26 mouse cellular contexts compared by ENCODE assay signal in the genomic region with DNA sequence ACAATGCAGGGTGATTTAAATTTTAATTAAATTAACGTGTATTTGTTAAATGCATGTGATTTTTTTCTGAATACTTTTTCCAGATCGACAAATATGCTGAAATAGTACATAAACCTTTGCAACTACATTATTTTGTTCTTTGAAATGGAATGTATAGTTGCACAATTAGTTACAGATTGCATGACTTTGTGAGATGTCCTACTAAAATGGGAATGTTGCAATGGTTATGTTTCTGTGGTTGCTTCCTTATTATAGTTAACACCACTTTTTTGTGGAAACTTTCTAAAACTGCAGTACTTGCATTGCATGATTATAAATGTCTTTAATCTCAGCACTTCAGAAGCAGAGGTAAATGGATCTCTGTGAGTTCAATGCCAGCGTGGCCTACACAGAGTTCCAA.
"Had no signal": no experiment of that assay in that cellular context is flagged by ENCODE, and none has a peak within 500 bp of the region (broad histone marks: within the 10 kb centered on the region; RNA-seq: fewer than 3 reads in every experiment).

No protein-coding gene starts in this region.

- DNase-seq: forebrain, postnatal 0 days; gastrocnemius, postnatal 14 days; gastrocnemius, postnatal 36 days; heart, adult 2 months; heart, postnatal 14 days; heart, postnatal 4 days; kidney, adult 11 months; kidney, adult 8-10 months; kidney, postnatal 10 days; kidney, postnatal 25 days; kidney, postnatal 4 days; liver had no signal

- H3K4me1 ChIP-seq: heart, embryonic 15.5 days; hindbrain, embryonic 10.5 days; hindbrain, embryonic 12.5 days; limb, embryonic 10.5 days; limb, embryonic 12.5 days had no signal

- H3K4me3 ChIP-seq: heart, adult 2 months; heart, embryonic 13.5 days; heart, embryonic 15.5 days; hindbrain, embryonic 10.5 days; hindbrain, embryonic 12.5 days; layer of hippocampus, adult 2 months; left cerebral cortex, adult 2 months; limb, embryonic 10.5 days; limb, embryonic 12.5 days had no signal

- H3K4me2 ChIP-seq: heart, embryonic 11.5 days; heart, embryonic 13.5 days; heart, embryonic 15.5 days; hindbrain, embryonic 12.5 days; hindbrain, embryonic 14.5 days; limb, embryonic 12.5 days; liver, embryonic 11.5 days had no signal

- H3K27ac ChIP-seq: heart, adult 2 months; heart, embryonic 13.5 days; heart, embryonic 15.5 days; hindbrain, embryonic 10.5 days; hindbrain, embryonic 12.5 days; hindbrain, embryonic 14.5 days; layer of hippocampus, adult 2 months; left cerebral cortex, adult 2 months; limb, embryonic 10.5 days; limb, embryonic 12.5 days had no signal

- ATAC-seq: forebrain, postnatal 0 days; hindbrain, embryonic 16.5 days; inflammation-experienced regulatory T-cells, adult 6 months; intestine, embryonic 16.5 days had no signal

- H3K9ac ChIP-seq: forebrain, postnatal 0 days; heart, embryonic 13.5 days; heart, embryonic 15.5 days; hindbrain, embryonic 12.5 days; hindbrain, embryonic 14.5 days; limb, embryonic 12.5 days had no signal

- H3K27me3 ChIP-seq: heart, embryonic 13.5 days; heart, embryonic 15.5 days; hindbrain, embryonic 12.5 days; limb, embryonic 12.5 days had no signal

- H3K9me3 ChIP-seq: heart, embryonic 13.5 days; heart, embryonic 15.5 days; hindbrain, embryonic 10.5 days; hindbrain, embryonic 12.5 days; limb, embryonic 10.5 days; limb, embryonic 12.5 days had no signal
